Mouse (Mus musculus) heart, postnatal 0 days (tissue): ENCODE data around the gene Wnt1. TPM values are rescaled to one million over a fixed set of nuclear protein-coding genes. Genes with fewer than 3 reads are reported as not detected.

Experiments
- ATAC-seq: fragments of 200-750 bp; cut with Nextera tagmentation; 2 replicates; pipeline ENCODE4 v1.8.0; 2017; ENCODE audit warnings: low read depth, moderate number of reproducible peaks, moderate library complexity; ENCODE audit not compliant: insufficient read depth
- DNase-seq: peaks from one replicate; pipeline ENCODE4 v3.0.0-alpha.2; 2016; ENCODE audit warnings: low spot score
- H3K27ac ChIP-seq: fragments of 300-500 bp; sonication (generic); 2 replicates; pipeline ENCODE4 v1.5.1; 2014; ENCODE audit warnings: low read depth, mild to moderate bottlenecking
- H3K27me3 ChIP-seq: fragments of 300-500 bp; sonication (generic); 2 replicates; pipeline ENCODE4 v1.6.1; 2014; ENCODE audit warnings: low read length, mixed read lengths; ENCODE audit not compliant: control insufficient read depth, insufficient read depth
- H3K36me3 ChIP-seq: fragments of 300-500 bp; sonication (generic); replicated peaks from 2 replicates; pipeline ENCODE4 v1.6.1; 2014; ENCODE audit warnings: low read length, mixed read lengths; ENCODE audit not compliant: control insufficient read depth, insufficient read depth
- H3K4me1 ChIP-seq: fragments of 300-500 bp; sonication (generic); 2 replicates; pipeline ENCODE4 v1.6.1; 2014; ENCODE audit warnings: antibody characterized with exemption; ENCODE audit not compliant: control insufficient read depth, insufficient read depth
- H3K4me2 ChIP-seq: fragments of 300-500 bp; sonication (generic); 2 replicates; pipeline ENCODE4 v1.6.1; 2014; ENCODE audit warnings: low read depth, mild to moderate bottlenecking, low read length, moderate library complexity
- H3K4me3 ChIP-seq: fragments of 300-500 bp; sonication (generic); 2 replicates; pipeline ENCODE4 v1.5.1; 2014; ENCODE audit warnings: low read depth, low read length
- H3K9ac ChIP-seq: fragments of 300-500 bp; sonication (generic); replicated peaks from 2 replicates; pipeline ENCODE4 v1.6.1; 2014; ENCODE audit warnings: low read depth, low read length, mixed read lengths
- H3K9me3 ChIP-seq: fragments of 300-500 bp; sonication (generic); replicated peaks from 2 replicates; pipeline ENCODE4 v1.6.1; 2016; ENCODE audit warnings: low read length; ENCODE audit not compliant: control insufficient read depth
- CTCF ChIP-seq: IDR thresholded peaks from 2 replicates; pipeline ENCODE4 v1.5.1; 2016; ENCODE audit warnings: antibody characterized with exemption, control low read depth, low read depth
- EP300 ChIP-seq: IDR thresholded peaks from 2 replicates; pipeline ENCODE4 v1.6.1; 2016; ENCODE audit warnings: antibody characterized with exemption, low read depth
- WGBS: fragments of 180-500 bp; shearing (Covaris S2); extraction: QIAGEN DNeasy Blood & Tissue Kit; methylation state at CpG from one replicate; pipeline ENCODE4 v1.1.7; 2014; 5-methylcytosine and 5-hydroxymethylcytosine counted together
- polyA plus RNA-seq: library from polyadenylated mRNA; unstranded; fragments of >200 nt; fragmentation: Nextera tagmentation; extraction: Ambion mirVana; gene quantifications from 2 replicates; pipeline ENCODE4 v1.2.1, GENCODE M21; 2015
- total RNA-seq: library from RNA; depleted of rRNA; stranded (reverse); fragments of >200 nt; gene quantifications from 2 replicates; pipeline ENCODE4 v1.2.3, GENCODE M21; 2014; ENCODE audit warnings: low replicate concordance

The Wnt1 gene
- total and polyA plus RNA-seq, 2 experiments from 2014 or later: not detected

DNA sequence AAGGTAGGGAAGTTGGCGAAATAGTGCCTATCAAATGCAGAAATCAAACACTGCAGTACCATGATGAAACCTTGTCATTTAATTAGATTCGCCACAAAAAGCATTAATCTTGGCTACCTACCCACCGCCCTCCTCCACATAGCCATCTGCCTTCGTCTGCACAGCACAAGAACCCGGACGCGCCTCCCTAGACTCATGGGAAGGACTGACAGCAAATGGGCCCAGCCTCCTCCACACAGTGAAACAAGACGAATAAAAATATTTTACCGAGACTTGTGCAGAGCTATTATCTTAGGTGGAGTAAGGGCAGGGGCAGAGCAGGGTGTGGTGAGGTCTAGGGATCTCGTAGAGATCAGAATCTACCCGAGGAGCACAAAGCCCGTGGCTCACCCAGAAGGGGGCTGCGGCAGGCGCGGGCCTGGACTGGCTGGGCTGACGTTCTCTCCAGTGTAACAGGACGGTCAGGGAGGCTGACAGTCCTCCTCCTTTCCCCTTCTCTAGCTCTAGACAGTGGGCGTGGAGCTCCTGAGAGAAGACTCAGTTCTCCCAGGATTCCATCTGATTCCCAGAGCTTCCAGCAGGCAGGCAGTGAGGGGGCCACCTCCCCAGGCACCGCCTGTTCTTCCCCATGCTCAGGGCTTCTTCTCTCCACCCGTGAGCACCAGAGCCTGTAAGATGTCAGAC lies 23.2 kb downstream of the Wnt1 start:
- H3K27me3 ChIP-seq: peaks cover 14% of the 10 kb centered on the region
- 88% methylated on average over 20 of the region's 20 CpGs for WGBS
- H3K9ac ChIP-seq: no peak overlapping the region
- DNase-seq: no peak
- no peaks in the 10 kb centered on the region for H3K9me3 ChIP-seq
- no peak overlapping the region for H3K4me3 ChIP-seq
- no peak overlapping the region for H3K27ac ChIP-seq
- no peak for TF ChIP-seq EP300
- no peak for TF ChIP-seq CTCF
- no peak overlapping the region for H3K4me2 ChIP-seq
- peaks cover 12% of the 10 kb centered on the region for H3K4me1 ChIP-seq
- H3K36me3 ChIP-seq: peaks cover 58% of the 10 kb centered on the region
- ATAC-seq: no peak

GRCm38 (mm10) chr15:98818171-98818570 lies 28.5 kb downstream of the Wnt1 start:
- 89% methylated on average over 7 of the region's 7 CpGs for WGBS
- DNase-seq: no peak
- peaks cover 3% of the 10 kb centered on the region; the same call in 1 of the 2 replicates for H3K4me1 ChIP-seq
- no peak overlapping the region for H3K4me2 ChIP-seq
- no peak for TF ChIP-seq EP300
- TF ChIP-seq CTCF: no peak
- ATAC-seq: no peak
- no peak overlapping the region for H3K9ac ChIP-seq
- H3K27ac ChIP-seq: no peak overlapping the region
- no peaks in the 10 kb centered on the region for H3K9me3 ChIP-seq
- H3K27me3 ChIP-seq: no peaks in the 10 kb centered on the region
- no peak overlapping the region for H3K4me3 ChIP-seq
- peaks cover 61% of the 10 kb centered on the region for H3K36me3 ChIP-seq

DNA sequence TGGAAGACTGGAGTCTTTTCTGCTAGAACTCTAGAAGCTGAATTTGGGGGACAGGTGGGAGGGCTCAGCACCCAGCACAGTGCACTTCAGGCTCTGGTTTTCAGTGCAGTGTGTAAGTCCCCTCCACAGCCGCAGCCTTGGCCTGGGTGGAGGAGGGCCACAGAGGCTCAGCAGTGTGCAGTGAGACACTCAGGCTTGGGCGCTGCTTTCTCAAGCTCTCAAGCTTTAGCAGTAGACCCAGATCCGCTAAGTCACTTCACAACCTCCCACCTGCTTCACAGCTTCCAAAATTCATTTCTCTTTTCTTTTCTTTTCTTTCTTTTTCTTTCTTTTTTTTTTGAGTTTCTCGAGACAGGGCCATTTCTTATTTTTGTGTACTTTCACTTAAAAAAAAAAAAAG lies 31.3 kb downstream of the Wnt1 start:
- H3K27ac ChIP-seq: peak overlapping the region; percentile 27; the same call in 1 of the 2 replicates
- peaks cover 59% of the 10 kb centered on the region for H3K36me3 ChIP-seq
- H3K9ac ChIP-seq: no peak overlapping the region
- TF ChIP-seq CTCF: no peak
- no peak for TF ChIP-seq EP300
- H3K27me3 ChIP-seq: no peaks in the 10 kb centered on the region
- H3K4me1 ChIP-seq: peaks cover 3% of the 10 kb centered on the region; the same call in 1 of the 2 replicates
- H3K4me2 ChIP-seq: no peak overlapping the region
- peak; percentile 39; the same call in 1 of the 2 replicates for ATAC-seq
- WGBS: 60% methylated on average over 4 of the region's 4 CpGs
- H3K4me3 ChIP-seq: no peak overlapping the region
- H3K9me3 ChIP-seq: no peaks in the 10 kb centered on the region
- no peak for DNase-seq

DNA sequence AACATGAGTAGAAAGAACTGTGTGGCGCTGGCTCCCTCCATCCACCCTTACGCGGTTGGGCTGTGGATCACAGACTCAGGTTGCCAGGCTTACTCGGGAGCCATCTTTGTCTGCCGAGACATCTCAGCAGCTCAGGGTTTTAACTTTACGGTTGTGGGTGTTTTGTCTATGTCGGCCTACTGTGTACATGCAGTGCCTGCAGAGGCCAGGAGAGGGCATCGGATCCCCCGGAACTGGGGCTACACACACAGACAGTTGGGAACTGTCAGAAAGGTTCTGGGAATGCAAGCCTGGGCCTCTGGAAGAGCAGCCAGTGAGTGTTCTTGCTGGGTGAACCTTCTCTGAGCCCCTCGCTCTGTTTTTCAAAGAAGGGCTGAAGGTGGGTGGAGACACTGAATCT lies 31.7 kb downstream of the Wnt1 start:
- TF ChIP-seq CTCF (peak; percentile 36), EP300 (no peak)
- Histone ChIP-seq H3K27me3 (no peaks in the 10 kb centered on the region), H3K4me3 (no peak overlapping the region), H3K36me3 (peaks cover 55% of the 10 kb centered on the region), H3K4me1 (peaks cover 3% of the 10 kb centered on the region; the same call in 1 of the 2 replicates), H3K27ac (no peak overlapping the region), H3K4me2 (no peak overlapping the region), H3K9me3 (no peaks in the 10 kb centered on the region), H3K9ac (no peak overlapping the region)
- 44% methylated on average over 10 of the region's 10 CpGs for whole genome bisulfite sequencing
- no peak for ATAC-seq
- DNase-seq: no peak

DNA sequence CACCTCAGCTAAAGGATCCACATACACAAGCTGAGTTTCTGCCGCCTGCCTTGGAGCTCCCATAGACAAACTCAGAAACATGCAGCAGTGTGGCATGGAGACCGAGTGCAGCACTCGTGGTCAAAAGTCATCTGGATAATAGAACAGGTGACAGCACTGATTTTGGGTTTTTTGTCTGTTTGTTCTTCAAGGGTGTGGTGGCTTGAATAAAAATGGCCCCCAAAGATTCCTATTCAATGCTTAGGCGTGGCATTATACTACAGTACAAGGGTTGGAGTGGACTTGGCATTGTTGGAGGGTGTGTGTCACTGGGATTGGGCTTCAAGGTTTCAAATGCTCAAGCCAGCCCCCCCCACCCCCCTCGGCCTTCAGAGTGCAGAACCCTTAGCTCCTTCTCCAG lies 32.5 kb downstream of the Wnt1 start:
- no peak for TF ChIP-seq EP300
- no peak for TF ChIP-seq CTCF
- H3K27me3 ChIP-seq: no peaks in the 10 kb centered on the region
- H3K4me3 ChIP-seq: no peak overlapping the region
- H3K27ac ChIP-seq: no peak overlapping the region
- H3K9ac ChIP-seq: no peak overlapping the region
- ATAC-seq (no peak), DNase-seq (no peak)
- H3K4me2 ChIP-seq: no peak overlapping the region
- peaks cover 48% of the 10 kb centered on the region for H3K36me3 ChIP-seq
- 93% methylated on average over 5 of the region's 5 CpGs for WGBS
- H3K4me1 ChIP-seq: peaks cover 3% of the 10 kb centered on the region; the same call in 1 of the 2 replicates
- H3K9me3 ChIP-seq: no peaks in the 10 kb centered on the region

DNA sequence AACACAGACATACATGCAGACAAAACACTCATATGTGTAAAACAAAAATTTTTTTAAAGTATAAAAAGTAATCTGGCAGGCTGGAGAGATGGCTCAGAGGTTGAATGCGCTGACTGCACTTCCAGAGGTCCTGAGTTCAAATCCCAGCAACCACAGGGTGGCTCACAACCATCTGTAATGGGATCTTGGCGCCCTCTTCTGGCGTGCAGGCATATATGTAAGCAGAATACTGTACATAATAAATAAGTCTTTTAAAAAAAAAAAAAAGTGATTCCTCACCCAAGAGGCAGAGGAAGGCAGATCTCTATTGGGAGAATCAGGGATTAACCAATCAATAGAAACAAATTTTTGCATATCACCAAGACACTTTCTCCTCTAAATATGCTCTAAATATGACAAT lies 33.8 kb downstream of the Wnt1 start:
- Histone ChIP-seq H3K36me3 (peaks cover 54% of the 10 kb centered on the region), H3K27me3 (no peaks in the 10 kb centered on the region), H3K4me1 (peaks cover 8% of the 10 kb centered on the region; the same call in 1 of the 2 replicates), H3K9me3 (no peaks in the 10 kb centered on the region), H3K4me3 (no peak overlapping the region), H3K27ac (no peak overlapping the region), H3K4me2 (no peak overlapping the region), H3K9ac (no peak overlapping the region)
- DNase-seq (no peak), ATAC-seq (no peak)
- TF ChIP-seq CTCF: peak; percentile 21
- no peak for TF ChIP-seq EP300
- 74% methylated on average over 3 of the region's 3 CpGs for WGBS
